Mouse (Mus musculus): ENCODE results near the gene Fgf13. TPM values are rescaled to one million over a fixed set of nuclear protein-coding genes. Genes with fewer than 3 reads are reported as not detected.

Gene Fgf13
- polyA plus RNA-seq, 1 experiment from 2014 or later = 1.2 TPM

DNA sequence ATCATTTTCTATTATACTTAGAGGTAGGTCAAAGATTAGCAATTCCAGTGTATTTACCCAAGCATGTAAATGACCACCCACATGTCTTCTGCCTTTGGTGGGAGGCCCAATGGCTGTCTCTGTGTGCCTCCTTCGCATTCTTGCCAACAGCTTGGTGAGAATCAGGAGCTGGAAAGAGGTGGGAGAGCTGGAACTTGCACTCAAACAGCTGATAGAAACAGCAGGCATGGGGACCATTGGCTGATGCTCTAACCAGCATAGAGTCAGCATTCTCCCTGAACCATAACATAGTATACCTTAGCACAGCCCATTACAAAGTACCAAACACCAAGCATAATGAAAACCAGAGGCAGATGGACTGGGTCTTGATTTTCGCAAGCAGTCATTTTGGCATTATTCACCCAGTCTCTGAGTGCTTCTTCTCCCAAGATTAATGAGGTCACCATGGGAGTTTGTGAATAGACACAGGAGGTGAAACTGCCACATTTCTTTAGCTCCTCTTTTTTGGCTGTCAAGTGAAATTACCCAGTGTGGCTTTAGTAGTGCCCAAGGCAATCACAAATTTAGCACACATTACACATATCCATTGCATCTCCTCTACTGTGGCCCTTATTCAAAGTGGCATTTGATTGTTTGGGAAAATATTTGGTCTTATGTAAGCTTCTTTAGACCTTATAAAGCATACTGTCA, 165.1 kb downstream of the Fgf13 start:
- 61% methylated on average over 2 of the region's 2 CpGs for whole genome bisulfite sequencing (ENCODE audit: insufficient replicate concordance)
- Histone ChIP-seq H3K4me1 (replicated peaks) (no peaks in the 10 kb centered on the region), H3K4me3 (replicated peaks) (no peak overlapping the region), H3K36me3 (replicated peaks) (no peaks in the 10 kb centered on the region), H3K9ac (no peak overlapping the region), H3K27ac (replicated peaks) (no peak overlapping the region), H3K9me3 (replicated peaks) (no peaks in the 10 kb centered on the region), H3K4me2 (no peak overlapping the region), H3K27me3 (no peaks in the 10 kb centered on the region)
- no peak for ATAC-seq (ENCODE audit: insufficient read depth)

DNA sequence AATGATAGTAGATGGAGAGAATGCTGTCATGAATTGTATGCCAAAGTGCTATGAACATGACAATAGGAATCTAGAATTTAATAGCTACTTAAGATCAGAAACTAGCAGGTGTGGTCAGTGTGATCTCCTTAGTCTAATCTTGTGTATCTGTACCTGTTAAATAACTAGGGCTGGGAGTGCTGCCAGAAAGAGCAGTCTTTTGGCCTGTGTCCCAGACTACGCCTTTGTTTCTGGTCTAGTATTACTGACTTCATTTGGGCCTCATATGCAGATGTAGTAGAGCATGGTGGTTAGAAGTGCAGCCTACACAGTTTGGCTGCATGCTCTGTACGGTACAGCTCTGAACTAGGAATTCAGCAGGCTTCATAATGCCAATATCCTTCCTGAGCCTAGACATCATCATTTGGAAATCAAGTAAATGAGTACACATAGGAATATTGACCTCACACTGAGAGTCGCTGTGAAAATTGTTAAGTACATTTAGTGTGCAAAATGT, 276.9 kb downstream of the Fgf13 start:
- Histone ChIP-seq H3K27me3 (no peaks in the 10 kb centered on the region), H3K9me3 (replicated peaks) (no peaks in the 10 kb centered on the region), H3K4me1 (replicated peaks) (no peaks in the 10 kb centered on the region), H3K4me3 (replicated peaks) (no peak overlapping the region), H3K27ac (replicated peaks) (no peak overlapping the region), H3K9ac (no peak overlapping the region), H3K36me3 (replicated peaks) (no peaks in the 10 kb centered on the region), H3K4me2 (no peak overlapping the region)
- 52% methylated on average over 3 of the region's 3 CpGs for WGBS (ENCODE audit: insufficient replicate concordance)
- ATAC-seq (ENCODE audit: insufficient read depth) = no peak

DNA sequence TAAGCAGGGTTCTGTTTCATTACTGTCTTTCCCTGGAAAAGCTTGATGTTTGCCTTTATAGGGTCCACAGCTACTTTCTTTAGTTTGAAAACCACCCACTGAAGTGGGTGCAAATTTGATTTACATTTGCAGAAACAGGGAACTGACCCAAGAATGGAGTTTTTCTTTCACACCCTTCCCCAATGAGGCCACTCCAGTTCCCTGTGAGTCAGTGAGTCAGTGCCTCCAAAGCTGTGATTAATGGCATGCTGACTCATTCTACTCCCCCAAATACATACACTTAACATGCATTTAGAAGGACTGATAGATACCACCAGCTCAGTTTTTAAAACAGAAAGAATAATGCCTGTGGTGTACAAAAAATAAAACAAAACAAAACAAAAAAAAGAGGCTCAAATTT, 316.3 kb downstream of the Fgf13 start:
- H3K27ac ChIP-seq (replicated peaks) = no peak overlapping the region
- no peaks in the 10 kb centered on the region for H3K4me1 ChIP-seq (replicated peaks)
- no peaks in the 10 kb centered on the region for H3K9me3 ChIP-seq (replicated peaks)
- ATAC-seq (ENCODE audit: insufficient read depth) = no peak
- no peaks in the 10 kb centered on the region for H3K36me3 ChIP-seq (replicated peaks)
- H3K9ac ChIP-seq = no peak overlapping the region
- H3K4me3 ChIP-seq (replicated peaks) = no peak overlapping the region
- no peaks in the 10 kb centered on the region for H3K27me3 ChIP-seq
- H3K4me2 ChIP-seq = no peak overlapping the region

DNA sequence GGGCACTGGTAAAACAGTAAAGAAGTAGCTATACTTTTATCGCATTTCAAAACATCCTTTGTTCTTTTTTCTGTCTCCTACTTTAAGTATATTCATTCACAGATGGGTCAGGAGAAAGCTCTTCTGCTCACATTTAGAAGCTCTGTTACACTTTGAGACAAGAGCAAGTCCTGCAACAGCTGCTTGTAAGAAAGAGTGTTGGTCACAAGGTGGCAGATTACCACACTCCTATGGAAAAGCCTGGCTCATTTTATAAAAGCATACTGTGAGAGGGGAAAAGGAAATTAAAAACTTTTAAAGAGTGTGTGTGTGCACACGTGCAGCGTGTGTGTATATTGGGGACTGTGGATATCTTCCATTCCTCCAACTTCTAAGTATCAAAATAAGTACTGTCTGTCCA, 324.1 kb downstream of the Fgf13 start:
- H3K4me3 ChIP-seq (replicated peaks) = no peak overlapping the region
- H3K9ac ChIP-seq = no peak overlapping the region
- H3K36me3 ChIP-seq (replicated peaks) = no peaks in the 10 kb centered on the region
- 57% methylated on average over 3 of the region's 3 CpGs for WGBS (ENCODE audit: insufficient replicate concordance)
- H3K4me1 ChIP-seq (replicated peaks) = no peaks in the 10 kb centered on the region
- no peak overlapping the region for H3K27ac ChIP-seq (replicated peaks)
- no peaks in the 10 kb centered on the region for H3K27me3 ChIP-seq
- no peak overlapping the region for H3K4me2 ChIP-seq
- ATAC-seq (ENCODE audit: insufficient read depth) = no peak
- H3K9me3 ChIP-seq (replicated peaks) = no peaks in the 10 kb centered on the region

DNA sequence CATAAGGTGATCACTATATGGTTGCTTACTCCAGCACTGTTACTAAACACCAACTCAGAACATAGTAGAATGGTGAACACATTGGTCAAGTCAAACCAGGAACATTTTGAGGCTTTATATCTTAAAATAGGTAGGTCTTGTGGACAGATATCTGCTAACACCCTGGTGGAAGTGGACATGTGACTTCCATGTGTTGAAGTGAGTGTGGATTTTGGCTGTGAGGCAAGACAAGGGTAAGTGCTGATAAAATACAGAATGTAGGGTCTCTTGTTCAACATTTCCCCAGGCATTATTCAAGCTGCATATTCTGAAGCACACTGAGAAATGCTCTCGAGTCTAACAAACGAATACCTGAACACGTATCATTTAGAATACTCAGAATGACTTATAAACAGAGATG, 324.7 kb downstream of the Fgf13 start:
- no peak overlapping the region for H3K4me2 ChIP-seq
- H3K4me3 ChIP-seq (replicated peaks) = no peak overlapping the region
- H3K27ac ChIP-seq (replicated peaks) = no peak overlapping the region
- ATAC-seq (ENCODE audit: insufficient read depth) = no peak
- no peaks in the 10 kb centered on the region for H3K4me1 ChIP-seq (replicated peaks)
- no peak overlapping the region for H3K9ac ChIP-seq
- no peaks in the 10 kb centered on the region for H3K9me3 ChIP-seq (replicated peaks)
- WGBS (ENCODE audit: insufficient replicate concordance) = 69% methylated on average over 3 of the region's 3 CpGs
- H3K36me3 ChIP-seq (replicated peaks) = no peaks in the 10 kb centered on the region
- no peaks in the 10 kb centered on the region for H3K27me3 ChIP-seq

DNA sequence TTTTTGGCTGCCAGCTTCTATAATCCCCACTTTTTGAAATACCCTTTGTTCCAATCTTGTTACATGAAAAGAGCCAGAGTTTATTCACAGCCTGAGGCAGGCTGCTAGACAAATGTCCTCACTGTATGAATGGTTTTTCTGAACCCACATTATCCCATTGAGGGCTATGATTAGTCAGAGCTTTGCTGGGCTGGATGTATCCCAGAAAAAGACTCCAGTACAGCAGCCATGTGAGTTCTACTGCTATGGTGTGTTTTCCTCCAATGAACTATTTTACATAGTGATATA, 326.5 kb downstream of the Fgf13 start:
- no peak overlapping the region for H3K9ac ChIP-seq
- ATAC-seq (ENCODE audit: insufficient read depth) = no peak
- H3K27ac ChIP-seq (replicated peaks) = no peak overlapping the region

DNA sequence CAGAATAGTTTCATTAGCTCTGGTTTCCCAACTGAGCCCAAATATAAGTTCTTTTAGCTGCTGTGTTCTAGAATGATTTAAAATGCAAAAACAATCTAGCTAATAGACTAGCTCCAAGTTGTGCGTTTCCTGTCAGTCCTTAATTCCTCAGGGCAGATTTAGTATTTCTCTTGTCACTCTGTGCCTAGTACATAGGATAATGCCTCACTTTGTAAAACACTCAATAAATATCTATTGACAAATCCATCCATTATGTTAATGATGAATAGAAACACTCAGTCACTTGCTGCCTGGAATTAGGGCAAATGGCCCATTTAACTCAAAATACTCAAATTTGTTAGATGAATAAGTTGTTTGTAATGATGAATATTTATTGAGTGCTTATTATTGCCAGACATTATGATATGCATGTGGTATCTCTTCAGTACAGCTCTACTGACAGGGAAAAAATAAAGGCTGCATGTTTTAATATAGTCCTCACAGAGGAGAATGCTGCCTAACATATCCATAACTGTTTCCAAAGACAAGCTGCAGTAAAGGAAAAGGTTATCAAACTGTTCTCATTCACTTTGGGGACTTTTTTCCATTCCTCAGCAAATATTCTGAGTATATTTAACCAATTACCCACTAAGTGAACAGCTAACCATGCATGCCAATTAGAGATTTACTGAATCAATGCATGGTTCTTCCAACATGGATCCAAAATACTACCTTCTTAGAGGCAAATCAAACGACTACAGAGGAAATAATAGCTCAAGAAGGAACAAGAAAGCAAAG, 327.0 kb downstream of the Fgf13 start:
- 25% methylated on average over 2 of the region's 2 CpGs for WGBS (ENCODE audit: insufficient replicate concordance)
- no peak overlapping the region for H3K27ac ChIP-seq (replicated peaks)
- H3K27me3 ChIP-seq = no peaks in the 10 kb centered on the region
- H3K4me1 ChIP-seq (replicated peaks) = no peaks in the 10 kb centered on the region
- no peaks in the 10 kb centered on the region for H3K36me3 ChIP-seq (replicated peaks)
- ATAC-seq (ENCODE audit: insufficient read depth) = no peak
- H3K9ac ChIP-seq = no peak overlapping the region
- H3K9me3 ChIP-seq (replicated peaks) = no peaks in the 10 kb centered on the region
- no peak overlapping the region for H3K4me2 ChIP-seq
- H3K4me3 ChIP-seq (replicated peaks) = no peak overlapping the region

More for the DNA sequence above, 326.5 kb downstream of the Fgf13 start:
- H3K9me3 ChIP-seq (replicated peaks) = no peaks in the 10 kb centered on the region
- H3K36me3 ChIP-seq (replicated peaks) = no peaks in the 10 kb centered on the region
- H3K4me2 ChIP-seq = no peak overlapping the region
- H3K27me3 ChIP-seq = no peaks in the 10 kb centered on the region
- no peaks in the 10 kb centered on the region for H3K4me1 ChIP-seq (replicated peaks)
- no peak overlapping the region for H3K4me3 ChIP-seq (replicated peaks)

DNA sequence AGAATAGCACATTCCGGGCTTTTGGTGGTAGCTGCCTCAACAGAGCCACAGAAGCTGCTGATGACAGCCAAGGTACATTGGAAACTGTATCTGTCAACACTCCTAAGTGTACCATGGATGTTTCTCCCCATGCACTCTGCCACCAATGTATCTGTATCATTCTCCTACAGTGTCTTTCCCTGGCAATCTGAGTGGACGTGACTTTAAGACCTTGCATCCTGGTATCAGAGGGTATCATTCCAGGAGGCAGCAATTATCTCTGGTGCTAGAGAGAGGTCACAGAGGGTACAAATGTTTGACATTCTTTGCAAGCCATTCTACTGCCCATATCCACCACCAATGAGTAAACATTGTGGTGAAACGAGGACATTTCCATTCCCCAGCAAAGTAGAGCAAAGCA, 347.2 kb downstream of the Fgf13 start:
- no peak overlapping the region for H3K9ac ChIP-seq
- H3K9me3 ChIP-seq (replicated peaks) = no peaks in the 10 kb centered on the region
- no peak overlapping the region for H3K4me3 ChIP-seq (replicated peaks)
- no peaks in the 10 kb centered on the region for H3K36me3 ChIP-seq (replicated peaks)
- no peak overlapping the region for H3K4me2 ChIP-seq
- H3K4me1 ChIP-seq (replicated peaks) = no peaks in the 10 kb centered on the region
- H3K27me3 ChIP-seq = no peaks in the 10 kb centered on the region
- WGBS (ENCODE audit: insufficient replicate concordance) = 41% methylated on average over 3 of the region's 3 CpGs
- no peak overlapping the region for H3K27ac ChIP-seq (replicated peaks)
- ATAC-seq (ENCODE audit: insufficient read depth) = no peak

DNA sequence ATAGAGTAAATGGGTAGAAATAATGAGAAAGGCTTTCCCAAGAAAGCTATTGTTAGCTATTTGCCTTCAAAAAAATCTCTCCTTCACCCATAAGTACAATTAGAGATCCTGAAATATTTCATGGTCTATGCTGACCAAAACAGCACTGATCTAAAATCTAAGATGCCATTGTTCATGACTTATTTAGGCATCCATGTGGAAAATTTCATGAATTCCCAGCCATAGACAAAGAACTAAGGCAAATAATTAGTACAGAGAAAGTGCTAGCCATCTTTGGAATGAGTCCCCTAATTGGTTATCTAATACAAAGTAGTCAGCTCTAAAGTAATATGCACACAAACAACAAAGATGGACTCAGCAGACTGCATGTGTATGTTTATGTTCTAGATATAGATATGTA, 366.7 kb downstream of the Fgf13 start:
- Histone ChIP-seq H3K9me3 (replicated peaks) (no peaks in the 10 kb centered on the region), H3K4me2 (no peak overlapping the region), H3K27me3 (no peaks in the 10 kb centered on the region), H3K27ac (replicated peaks) (no peak overlapping the region), H3K36me3 (replicated peaks) (no peaks in the 10 kb centered on the region), H3K4me3 (replicated peaks) (no peak overlapping the region), H3K4me1 (replicated peaks) (no peaks in the 10 kb centered on the region), H3K9ac (no peak overlapping the region)
- no peak for ATAC-seq (ENCODE audit: insufficient read depth)

DNA sequence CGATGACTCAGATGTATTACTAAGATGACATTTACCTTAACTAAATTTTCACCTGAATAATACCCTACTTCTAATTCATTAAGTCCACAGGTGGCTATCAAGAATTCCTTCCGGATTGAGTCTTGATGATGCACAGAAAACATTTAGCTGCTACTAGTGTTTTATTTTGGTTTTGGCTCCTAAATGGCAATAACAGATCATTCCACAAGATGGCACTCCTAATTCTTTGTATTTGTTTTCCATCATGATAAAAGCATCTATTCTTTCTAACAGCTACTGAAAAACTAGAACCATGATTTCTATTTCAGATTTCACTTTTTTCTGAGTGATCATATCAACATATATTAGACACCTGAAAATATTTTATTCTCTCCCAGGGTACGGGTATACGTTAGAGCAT, 373.7 kb downstream of the Fgf13 start:
- H3K27me3 ChIP-seq = no peaks in the 10 kb centered on the region
- no peak overlapping the region for H3K4me2 ChIP-seq
- ATAC-seq (ENCODE audit: insufficient read depth) = no peak
- H3K9me3 ChIP-seq (replicated peaks) = no peaks in the 10 kb centered on the region
- H3K27ac ChIP-seq (replicated peaks) = no peak overlapping the region
- no peaks in the 10 kb centered on the region for H3K4me1 ChIP-seq (replicated peaks)
- no peaks in the 10 kb centered on the region for H3K36me3 ChIP-seq (replicated peaks)
- H3K4me3 ChIP-seq (replicated peaks) = no peak overlapping the region
- WGBS (ENCODE audit: insufficient replicate concordance) = 59% methylated on average over 4 of the region's 4 CpGs
- no peak overlapping the region for H3K9ac ChIP-seq

DNA sequence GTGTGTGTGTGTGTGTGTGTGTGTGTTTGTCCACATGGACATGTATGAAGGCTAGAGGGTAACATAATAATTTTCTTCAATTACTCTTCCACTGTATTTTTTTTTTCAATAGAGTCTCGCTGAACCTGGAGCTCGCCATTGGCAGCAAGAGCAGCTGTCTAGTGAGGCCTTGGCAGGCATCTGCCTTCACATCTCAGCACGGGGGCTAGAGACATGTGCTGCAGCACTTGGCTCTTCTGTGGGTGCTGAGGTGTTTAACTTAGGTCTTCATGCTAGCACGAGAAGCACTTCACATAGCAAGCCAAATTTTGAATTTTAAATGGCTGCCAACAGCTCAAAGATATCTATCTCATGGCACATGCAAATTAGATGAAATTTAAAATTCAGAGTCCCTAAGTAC, 380.9 kb downstream of the Fgf13 start:
- no peaks in the 10 kb centered on the region for H3K36me3 ChIP-seq (replicated peaks)
- H3K4me1 ChIP-seq (replicated peaks) = no peaks in the 10 kb centered on the region
- H3K27me3 ChIP-seq = no peaks in the 10 kb centered on the region
- H3K9me3 ChIP-seq (replicated peaks) = no peaks in the 10 kb centered on the region
- H3K27ac ChIP-seq (replicated peaks) = no peak overlapping the region
- no peak overlapping the region for H3K4me2 ChIP-seq
- H3K4me3 ChIP-seq (replicated peaks) = no peak overlapping the region
- ATAC-seq (ENCODE audit: insufficient read depth) = no peak
- no peak overlapping the region for H3K9ac ChIP-seq
- WGBS (ENCODE audit: insufficient replicate concordance) = 48% methylated on average over 4 of the region's 4 CpGs

DNA sequence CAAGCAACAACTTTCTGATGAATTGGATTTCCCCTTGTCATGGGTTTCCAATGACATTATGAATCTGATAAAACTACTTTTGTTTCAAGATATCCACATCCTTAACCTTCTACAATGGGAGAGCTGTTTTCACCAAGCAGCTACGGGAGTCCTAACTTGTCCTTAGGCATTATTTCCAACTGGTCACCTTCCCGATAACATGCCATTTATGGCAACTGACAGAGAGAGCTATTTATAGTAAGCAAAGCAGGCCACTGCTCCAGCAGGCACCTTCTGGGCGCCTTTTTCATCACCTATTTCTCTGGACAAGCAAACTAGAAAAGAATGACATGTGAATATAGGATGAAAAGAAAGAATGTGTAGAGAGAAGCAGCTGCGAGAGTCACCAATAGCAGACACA, 385.5 kb downstream of the Fgf13 start:
- Histone ChIP-seq H3K27me3 (no peaks in the 10 kb centered on the region), H3K4me1 (replicated peaks) (no peaks in the 10 kb centered on the region), H3K36me3 (replicated peaks) (no peaks in the 10 kb centered on the region), H3K9ac (no peak overlapping the region), H3K27ac (replicated peaks) (no peak overlapping the region), H3K4me3 (replicated peaks) (no peak overlapping the region), H3K4me2 (no peak overlapping the region), H3K9me3 (replicated peaks) (no peaks in the 10 kb centered on the region)
- no peak for ATAC-seq (ENCODE audit: insufficient read depth)
- WGBS (ENCODE audit: insufficient replicate concordance) = 58% methylated on average over 4 of the region's 4 CpGs
